Mouse (Mus musculus): Measurements from ENCODE around the gene Cdc40.

The Cdc40 gene

GRCm38 (mm10) chr10:40882831-40883643 lies at the start of gene Cdc40, which contains the start of gene Wasf1:
Gene Cdc40 (minus strand): TSS chr10:40883311.
Gene Wasf1 (plus strand): TSS chr10:40883475.
- peak; percentile 96 for DNase-seq (ENCODE audit: low read depth, low spot score)

GRCm38 (mm10) chr10:40919464-40919863 lies 36.4 kb upstream of the Cdc40 start:
- DNase-seq (ENCODE audit: low read depth, low spot score) = no peak

GRCm38 (mm10) chr10:40918669-40919440 lies 35.7 kb upstream of the Cdc40 start:
- DNase-seq (ENCODE audit: low read depth, low spot score) = no peak

- no peak for DNase-seq (ENCODE audit: low read depth, low spot score)
Observed at GRCm38 (mm10) chr10:40915240-40915639, 32.1 kb upstream of the Cdc40 start.

GRCm38 (mm10) chr10:40910811-40911210 lies 27.7 kb upstream of the Cdc40 start:
- no peak for DNase-seq (ENCODE audit: low read depth, low spot score)

- no peak for DNase-seq (ENCODE audit: low read depth, low spot score)
Observed at GRCm38 (mm10) chr10:40908580-40908979, 25.5 kb upstream of the Cdc40 start.

GRCm38 (mm10) chr10:40906802-40907201 lies 23.7 kb upstream of the Cdc40 start:
- DNase-seq (ENCODE audit: low read depth, low spot score) = no peak

GRCm38 (mm10) chr10:40906131-40906530 lies 23.0 kb upstream of the Cdc40 start:
- DNase-seq (ENCODE audit: low read depth, low spot score) = no peak

- DNase-seq (ENCODE audit: low read depth, low spot score) = no peak
Observed at GRCm38 (mm10) chr10:40901786-40902185, 18.7 kb upstream of the Cdc40 start.

- DNase-seq (ENCODE audit: low read depth, low spot score) = peak; percentile 29
Observed at GRCm38 (mm10) chr10:40896656-40897055, 13.5 kb upstream of the Cdc40 start.

GRCm38 (mm10) chr10:40895765-40896164 lies 12.7 kb upstream of the Cdc40 start:
- no peak for DNase-seq (ENCODE audit: low read depth, low spot score)

GRCm38 (mm10) chr10:40889146-40889545 lies 6.0 kb upstream of the Cdc40 start:
- no peak for DNase-seq (ENCODE audit: low read depth, low spot score)

GRCm38 (mm10) chr10:40887316-40887715 lies 4.2 kb upstream of the Cdc40 start:
- DNase-seq (ENCODE audit: low read depth, low spot score) = no peak

GRCm38 (mm10) chr10:40885432-40885831 lies 2.3 kb upstream of the Cdc40 start:
- no peak for DNase-seq (ENCODE audit: low read depth, low spot score)

- peak; percentile 30 for DNase-seq (ENCODE audit: low read depth, low spot score)
Observed at GRCm38 (mm10) chr10:40884279-40884806, 1.2 kb upstream of the Cdc40 start.

- no peak for DNase-seq (ENCODE audit: low read depth, low spot score)
Observed at GRCm38 (mm10) chr10:40883644-40884278, 650 bp upstream of the Cdc40 start.

- no peak for DNase-seq (ENCODE audit: low read depth, low spot score)
Observed at GRCm38 (mm10) chr10:40882333-40882732, 778 bp downstream of the Cdc40 start.

- no peak for DNase-seq (ENCODE audit: low read depth, low spot score)
Observed at GRCm38 (mm10) chr10:40881236-40881635, 1.9 kb downstream of the Cdc40 start.

GRCm38 (mm10) chr10:40879969-40880368 lies 3.1 kb downstream of the Cdc40 start:
- no peak for DNase-seq (ENCODE audit: low read depth, low spot score)

- DNase-seq (ENCODE audit: low read depth, low spot score) = no peak
Observed at GRCm38 (mm10) chr10:40878246-40878645, 4.9 kb downstream of the Cdc40 start.

- no peak for DNase-seq (ENCODE audit: low read depth, low spot score)
Observed at GRCm38 (mm10) chr10:40872052-40872451, 11.1 kb downstream of the Cdc40 start.

- DNase-seq (ENCODE audit: low read depth, low spot score) = no peak
Observed at GRCm38 (mm10) chr10:40871301-40871700, 11.8 kb downstream of the Cdc40 start.

Data from retina, adult 2 months (tissue).